Mouse (Mus musculus): ENCODE data around the gene Fxyd5.

Gene Fxyd5

DNA sequence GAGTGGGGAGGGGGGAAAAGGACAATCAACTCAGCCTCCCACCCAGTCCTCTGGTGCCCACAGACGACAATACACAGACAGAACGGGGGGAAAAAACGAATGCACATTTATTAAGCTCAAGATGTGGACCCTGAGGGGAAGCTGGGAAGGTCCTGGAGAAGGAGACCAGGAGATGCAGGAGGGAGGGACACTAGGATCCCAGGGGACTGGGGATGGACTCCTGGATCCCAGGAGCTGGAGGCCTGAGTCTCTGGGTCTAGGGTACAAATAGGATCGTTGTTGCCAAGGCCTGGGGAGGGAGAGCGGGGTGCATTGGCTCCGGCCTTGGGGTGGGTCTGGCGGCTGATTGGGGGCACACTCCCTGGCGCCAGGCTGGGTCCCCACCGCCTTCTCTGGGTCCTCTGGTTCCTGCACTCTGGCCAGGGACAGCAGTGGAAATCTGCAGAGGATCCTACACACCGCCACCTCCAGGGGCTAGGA is at the start of gene Fxyd5:
TSS of gene Fxyd5 (minus strand) at position 51 of the 480 bp plus-strand sequence.
- no peak for DNase-seq (ENCODE audit: low read depth, low spot score)

DNA sequence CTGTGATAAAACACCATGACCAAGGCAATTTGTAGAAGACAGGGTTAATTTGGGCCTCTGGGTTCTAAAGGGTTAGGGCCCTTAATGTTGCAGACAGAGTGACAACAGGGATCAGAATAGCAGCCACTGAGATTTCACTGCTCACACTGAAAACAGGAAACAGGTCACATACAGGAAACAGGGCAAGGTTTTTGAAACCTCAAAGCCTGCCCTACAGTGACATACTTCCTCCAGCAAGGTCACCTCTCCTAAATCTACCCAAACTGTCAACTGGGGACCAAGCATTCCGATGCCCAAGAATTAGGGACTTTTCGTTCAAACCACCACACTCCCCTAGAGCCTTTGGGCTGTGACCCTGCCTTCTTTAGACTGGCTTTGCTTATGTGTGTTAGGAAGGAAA is 47.4 kb upstream of the Fxyd5 start:
- DNase-seq (ENCODE audit: low read depth, low spot score), result peak; percentile 82

DNA sequence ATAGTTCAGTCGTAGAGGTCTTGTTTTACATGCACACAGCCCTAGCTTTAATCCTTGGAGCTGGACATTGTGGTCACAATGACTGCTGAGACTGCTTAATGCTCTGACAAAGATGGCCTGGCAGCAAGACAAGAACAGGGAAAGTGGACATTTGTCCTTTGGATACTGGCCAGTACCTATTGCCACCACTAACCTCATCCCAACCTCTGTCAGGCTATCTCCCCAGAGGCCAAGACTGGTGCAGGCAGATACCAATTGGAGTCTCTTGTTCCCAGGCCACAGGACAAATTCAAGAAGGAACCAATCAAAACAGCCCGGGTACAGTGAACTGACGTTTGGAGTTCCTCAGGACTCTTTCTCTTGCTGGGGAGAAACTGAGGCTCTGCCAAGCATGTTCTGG is 45.9 kb upstream of the Fxyd5 start:
- DNase-seq (ENCODE audit: low read depth, low spot score), result no peak

DNA sequence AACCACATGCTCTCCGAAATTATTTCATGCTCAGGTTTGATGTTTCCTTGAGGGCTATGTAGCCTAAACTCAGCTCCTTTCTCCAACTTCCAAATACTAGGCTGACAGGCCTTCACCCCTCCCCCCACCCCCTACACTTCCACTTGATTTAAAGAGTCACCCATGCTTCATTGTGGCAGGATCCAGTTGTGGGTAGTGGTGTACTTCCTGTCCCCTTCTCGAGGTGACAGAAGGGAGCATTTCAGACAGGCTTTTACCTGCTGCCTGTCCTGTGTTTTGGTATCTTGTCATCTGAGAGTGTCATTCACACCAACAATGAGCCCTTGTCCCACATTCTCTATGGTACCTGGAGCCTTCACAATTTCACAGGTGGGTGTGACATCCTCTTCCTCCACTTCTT is 45.0 kb upstream of the Fxyd5 start:
- DNase-seq (ENCODE audit: low read depth, low spot score), result peak; percentile 57

DNA sequence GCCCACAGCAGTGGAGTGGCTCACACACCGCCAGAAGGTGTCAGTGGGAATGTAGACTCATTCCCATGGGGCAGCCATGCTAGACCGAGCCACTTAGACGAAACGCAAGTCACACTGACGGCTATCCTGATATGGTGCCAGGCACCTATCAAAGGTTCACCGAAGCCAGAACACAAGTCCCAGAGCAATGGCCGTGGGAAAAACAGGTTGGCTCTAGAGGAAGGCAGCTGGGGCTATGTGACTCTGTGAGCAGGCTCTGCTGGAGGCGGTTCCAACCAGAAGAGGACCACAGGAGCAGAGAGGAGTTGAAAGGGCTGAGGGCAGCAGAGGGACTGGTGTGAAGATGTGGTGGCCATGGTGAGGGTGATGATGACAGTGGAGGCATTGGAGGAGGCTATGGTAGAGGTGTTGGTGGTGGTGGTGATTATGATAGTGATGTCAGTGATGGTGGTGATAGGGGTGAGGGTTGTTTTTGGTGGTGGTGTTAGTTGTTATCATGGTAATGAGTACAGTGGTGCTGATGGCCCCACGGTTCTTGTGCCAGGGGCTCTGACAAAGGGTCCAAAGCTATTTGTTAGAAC is 44.0 kb upstream of the Fxyd5 start:
- peak; percentile 50 for DNase-seq (ENCODE audit: low read depth, low spot score)

DNA sequence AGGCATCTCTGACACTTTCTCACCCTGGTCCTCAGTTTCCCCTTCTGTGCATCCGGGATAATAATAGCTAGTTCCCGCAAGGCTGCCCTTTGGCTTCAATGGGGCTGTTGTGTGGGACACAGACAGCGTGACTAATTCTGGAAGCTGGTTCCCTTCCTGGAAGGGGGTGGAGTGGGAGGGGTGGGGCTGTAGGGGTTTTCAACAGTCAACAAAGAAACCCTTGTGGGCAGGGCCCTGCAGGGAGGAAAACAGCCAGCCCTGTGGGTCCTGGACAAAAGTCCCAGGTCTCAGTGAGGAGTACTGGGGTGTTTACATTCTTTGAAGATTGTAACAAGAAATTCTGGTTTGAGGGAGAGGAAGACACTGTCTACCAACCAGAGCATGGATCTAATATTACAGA is 42.9 kb upstream of the Fxyd5 start:
- no peak for DNase-seq (ENCODE audit: low read depth, low spot score)

DNA sequence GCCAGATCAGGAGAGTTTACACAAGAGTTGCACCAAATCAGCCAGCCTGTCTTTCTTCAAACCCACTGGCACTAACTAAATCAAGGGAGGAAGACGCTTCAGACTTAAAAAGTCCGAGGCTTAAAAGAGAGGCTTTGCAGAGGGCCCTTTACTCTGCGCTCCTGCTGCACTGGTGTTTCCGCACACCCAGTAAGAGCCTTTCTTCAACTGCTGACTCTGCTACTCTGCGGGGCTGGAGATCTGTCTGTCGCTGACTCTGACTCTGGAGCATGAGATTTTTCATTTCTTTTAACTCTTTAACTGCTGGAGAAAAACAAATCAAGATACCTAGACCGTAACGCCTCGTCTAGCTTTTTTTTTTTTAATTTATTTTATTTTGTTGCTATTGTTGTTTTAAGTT is 41.9 kb upstream of the Fxyd5 start:
- no peak for DNase-seq (ENCODE audit: low read depth, low spot score)

DNA sequence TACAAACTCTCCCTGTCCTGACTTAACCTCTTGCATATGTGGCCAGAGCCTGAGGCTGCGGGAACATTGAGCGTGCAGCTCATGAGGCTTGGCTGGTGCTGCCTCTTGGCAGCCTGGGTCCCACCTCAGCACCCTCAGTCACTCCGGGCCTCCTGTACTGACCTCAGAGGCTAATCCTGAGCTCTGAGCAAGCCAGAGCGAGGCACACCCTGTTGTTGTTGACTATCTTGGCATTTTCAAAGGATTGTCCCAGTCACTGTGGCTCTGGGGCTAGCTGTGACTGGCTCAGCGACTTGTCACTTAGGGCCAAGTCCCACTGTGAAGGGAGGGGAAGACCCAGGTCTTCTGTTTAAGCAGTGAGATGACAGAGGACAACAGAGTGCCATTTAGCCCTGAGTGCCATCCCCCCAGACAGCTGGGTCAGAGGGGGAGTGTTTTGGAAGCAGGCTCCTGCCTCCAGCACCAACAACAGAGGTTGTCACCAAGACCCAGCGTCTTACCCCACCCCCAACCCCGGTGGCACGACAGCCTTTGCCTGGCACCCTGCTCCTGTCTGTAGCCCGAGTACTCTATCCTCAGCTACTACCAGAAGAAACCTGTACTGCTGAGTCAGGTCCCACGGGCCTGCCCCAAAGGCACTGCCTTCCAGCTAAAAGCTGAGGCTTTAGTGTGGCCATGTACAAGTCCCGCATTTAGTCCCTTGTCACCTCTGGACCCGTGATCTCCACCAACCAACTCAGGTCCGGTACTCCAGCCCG is 40.7 kb upstream of the Fxyd5 start:
- DNase-seq (ENCODE audit: low read depth, low spot score), result no peak

DNA sequence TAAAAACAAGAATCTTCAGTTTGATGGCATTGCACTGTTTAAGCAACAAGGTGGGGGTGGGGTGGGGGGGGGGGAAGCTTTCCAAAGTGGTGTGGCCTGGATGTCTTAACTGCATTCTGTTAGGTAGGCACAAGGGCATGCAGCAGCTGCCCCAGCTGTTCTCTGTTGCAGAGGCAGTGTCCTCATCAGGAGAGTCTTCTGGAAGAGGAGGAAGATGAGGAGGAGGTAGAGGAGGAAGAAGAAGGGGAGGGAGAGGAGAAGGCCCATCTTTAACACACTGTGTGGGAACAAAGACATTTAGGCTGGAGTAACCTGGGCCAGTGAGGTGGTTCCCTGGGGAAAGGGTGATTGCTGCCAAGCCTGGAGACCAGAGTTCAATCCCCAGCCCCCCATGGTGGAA is 39.8 kb upstream of the Fxyd5 start:
- DNase-seq (ENCODE audit: low read depth, low spot score), result no peak

DNA sequence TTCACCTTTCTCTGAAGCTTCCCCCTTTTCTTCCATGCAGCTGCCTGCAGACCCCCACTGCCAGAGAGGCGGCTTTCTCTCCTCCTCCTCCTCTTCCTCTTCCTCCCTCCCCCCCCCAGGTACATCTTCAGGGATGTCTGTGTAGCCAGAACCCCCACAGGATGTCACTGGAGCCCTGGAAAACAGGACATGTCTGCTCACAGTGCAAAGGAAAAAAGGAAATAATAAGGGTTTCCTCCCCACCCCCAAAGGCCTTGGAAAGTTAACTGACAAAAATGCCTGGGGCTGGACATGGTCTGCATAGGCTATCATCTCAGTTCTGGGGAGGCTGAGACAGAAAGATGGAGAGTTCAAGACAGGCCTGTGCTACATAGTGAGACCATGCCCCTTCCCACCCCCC is 38.8 kb upstream of the Fxyd5 start:
- DNase-seq (ENCODE audit: low read depth, low spot score), result no peak

DNA sequence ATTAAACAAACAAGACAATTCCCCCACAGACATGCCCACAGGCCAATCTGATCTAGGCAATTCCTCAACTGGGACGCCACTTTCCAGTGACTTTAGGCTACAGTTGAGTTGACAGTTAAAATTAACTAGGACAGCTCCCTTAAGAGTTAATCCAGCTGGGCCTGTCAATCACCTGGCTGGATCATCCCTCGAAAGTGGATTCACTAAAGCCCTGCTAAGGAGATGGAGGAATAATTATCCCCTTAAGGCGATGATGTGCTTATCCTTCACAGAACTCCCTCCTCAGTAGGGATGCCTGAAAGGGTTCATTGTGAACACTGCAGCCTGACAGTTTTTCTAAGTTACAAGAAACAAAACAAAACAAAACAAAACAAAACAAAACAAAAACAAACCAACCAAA is 38.3 kb upstream of the Fxyd5 start:
- no peak for DNase-seq (ENCODE audit: low read depth, low spot score)

DNA sequence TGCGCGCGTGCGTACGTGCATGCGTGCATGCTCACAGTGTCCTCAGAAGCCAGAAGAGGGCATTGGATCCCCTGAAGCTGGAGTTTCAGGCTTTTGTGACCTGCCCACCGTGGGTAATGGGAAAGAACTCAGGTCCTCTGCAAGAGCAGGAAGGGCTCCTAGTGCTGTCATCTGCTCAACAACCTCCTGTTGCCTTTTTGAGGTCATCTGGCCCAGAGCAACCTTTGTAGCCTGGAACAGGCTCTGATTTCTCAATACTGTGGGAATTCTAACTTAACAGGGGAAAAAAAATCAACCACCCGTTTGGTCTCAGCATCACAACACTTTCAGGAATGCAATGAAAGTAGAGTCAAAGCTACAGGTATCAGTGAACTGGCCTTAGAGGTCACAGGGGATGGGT is 37.4 kb upstream of the Fxyd5 start:
- no peak for DNase-seq (ENCODE audit: low read depth, low spot score)

DNA sequence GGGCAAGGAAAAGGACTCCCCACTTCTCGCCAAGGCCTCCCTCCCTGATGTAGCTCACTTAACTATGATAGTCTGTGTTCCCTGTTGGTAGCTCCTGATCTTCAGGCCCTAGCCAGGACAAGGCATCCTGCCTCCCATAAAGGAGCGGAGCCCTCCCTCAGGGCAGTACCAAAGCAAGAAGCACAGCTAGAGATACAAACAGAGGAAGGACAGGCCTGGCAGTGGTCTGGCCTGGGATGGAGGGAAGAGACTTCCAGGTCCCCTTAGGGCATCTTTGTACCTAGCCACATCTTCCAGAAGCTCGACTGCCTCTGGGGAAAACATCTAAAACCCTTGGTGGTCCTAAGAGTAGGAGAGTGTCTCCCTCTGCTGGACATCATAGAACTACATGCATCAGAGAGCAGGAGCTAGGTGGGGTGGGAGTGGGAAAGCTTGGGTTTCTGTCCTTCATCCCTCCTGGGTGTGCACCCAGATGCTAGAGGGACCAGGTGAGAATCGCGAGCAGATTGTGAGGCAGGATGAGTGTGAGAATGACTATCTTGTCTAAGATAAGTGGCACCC is 35.7 kb upstream of the Fxyd5 start:
- peak; percentile 34 for DNase-seq (ENCODE audit: low read depth, low spot score)

DNA sequence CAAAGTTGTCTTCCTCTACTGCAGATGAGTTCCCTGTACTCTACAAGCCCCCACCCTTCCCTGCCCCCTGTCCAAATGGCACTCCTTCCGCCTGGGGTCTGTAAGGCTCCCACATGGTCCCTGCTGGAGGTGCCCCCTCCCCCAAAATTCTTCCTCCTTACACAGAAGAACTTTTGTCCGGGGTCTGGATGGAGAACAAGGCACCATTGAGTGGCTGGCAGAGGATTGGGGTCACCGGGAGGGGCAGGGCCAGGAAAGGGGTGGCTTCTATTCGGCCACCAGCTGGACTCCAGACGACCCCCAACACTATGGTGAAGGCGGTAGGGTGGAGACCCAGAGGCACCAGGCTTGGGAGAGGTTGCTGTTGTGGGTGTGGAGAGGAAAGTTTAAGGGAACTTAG is 35.2 kb upstream of the Fxyd5 start:
- no peak for DNase-seq (ENCODE audit: low read depth, low spot score)

DNA sequence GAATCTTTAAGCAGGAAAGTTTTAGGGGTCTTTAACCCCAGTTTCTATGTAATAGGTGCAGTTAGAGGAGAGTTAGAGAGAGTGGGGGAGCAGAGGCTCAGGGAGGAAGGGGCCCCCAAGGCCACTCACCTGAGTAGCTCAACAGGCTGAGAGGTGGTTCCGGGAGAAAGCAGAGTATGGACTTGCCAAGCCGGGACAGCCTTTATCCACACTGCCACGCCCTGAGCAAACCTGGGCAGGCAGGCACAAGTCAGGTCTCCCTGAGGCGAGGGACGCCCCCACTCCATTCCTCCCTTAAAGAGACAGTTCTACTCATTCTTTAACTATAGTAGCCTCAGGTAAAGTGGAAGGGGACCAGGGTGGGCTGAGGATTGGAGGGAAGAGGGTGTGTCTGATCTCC is 34.2 kb upstream of the Fxyd5 start, which contains the start of gene Fxyd3:
TSS of gene Fxyd3 (minus strand) at position 213 of the 400 bp plus-strand sequence.
- DNase-seq (ENCODE audit: low read depth, low spot score), result no peak

DNA sequence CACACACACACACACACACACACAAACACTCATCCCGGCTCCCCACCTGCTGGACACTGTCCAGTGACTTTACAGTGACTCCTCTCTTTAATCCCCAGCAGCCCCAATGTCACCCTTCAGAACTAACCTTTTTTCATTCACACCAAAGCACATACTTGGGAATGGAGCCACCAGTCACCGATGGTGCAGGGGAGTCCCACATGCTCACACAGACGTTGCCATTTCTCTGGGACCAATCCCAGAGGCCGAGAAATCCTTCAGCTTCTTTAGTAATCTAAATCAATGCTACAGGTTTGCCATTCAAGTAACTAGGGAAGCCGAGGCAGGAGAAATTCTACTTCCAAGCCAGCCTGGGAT is 32.4 kb upstream of the Fxyd5 start:
- no peak for DNase-seq (ENCODE audit: low read depth, low spot score)

DNA sequence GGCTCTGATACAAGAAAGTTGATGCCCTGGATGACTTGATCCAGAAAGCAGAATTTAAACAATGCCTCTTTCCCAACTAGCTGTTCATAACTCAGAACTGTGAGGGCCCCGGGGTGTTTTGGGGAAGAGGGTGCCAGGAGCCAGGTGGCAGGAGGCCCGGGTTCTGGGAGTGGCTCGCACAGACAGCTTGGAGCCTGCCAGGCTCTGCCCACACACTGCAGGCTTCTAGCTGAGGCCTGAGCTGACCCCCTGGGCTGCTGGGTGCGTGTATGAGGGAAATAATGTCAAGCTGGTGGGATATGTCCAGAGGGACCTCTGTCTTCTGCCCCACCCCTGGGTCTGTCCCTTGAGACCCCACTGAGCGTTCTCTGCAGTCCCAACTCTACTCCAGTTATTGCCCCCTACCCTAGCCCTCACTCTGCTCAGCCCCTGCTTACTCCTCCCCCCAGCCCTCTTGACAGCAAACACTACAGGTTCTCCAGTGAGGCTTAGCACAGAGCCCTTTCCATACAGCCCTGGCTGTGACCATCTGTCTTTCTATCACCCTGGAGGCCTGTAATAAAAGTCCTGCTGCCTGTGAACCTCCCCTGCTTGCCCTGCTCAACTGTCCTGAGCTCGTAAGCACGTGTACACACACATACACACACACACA is 31.9 kb upstream of the Fxyd5 start:
- no peak for DNase-seq (ENCODE audit: low read depth, low spot score)

DNA sequence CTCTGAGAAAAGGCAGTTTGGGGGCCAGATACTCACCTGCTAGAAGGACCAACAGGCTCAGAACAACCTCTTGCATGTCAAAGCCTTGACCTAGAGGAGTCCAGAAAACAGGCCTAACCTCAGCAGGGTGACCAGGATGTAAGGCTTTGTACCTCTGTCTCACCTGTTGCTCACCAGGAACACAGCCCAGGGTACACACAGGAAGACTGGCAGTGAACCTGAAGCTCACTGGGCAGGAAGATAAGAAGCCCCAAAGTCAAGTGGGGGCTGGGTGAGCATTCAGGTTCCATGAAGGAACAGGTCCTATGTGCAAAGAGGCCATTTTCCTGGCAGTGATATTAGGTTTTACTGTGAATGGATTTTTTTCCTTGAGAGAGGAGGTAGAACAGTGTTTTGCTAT is 31.3 kb upstream of the Fxyd5 start:
- DNase-seq (ENCODE audit: low read depth, low spot score), result no peak

DNA sequence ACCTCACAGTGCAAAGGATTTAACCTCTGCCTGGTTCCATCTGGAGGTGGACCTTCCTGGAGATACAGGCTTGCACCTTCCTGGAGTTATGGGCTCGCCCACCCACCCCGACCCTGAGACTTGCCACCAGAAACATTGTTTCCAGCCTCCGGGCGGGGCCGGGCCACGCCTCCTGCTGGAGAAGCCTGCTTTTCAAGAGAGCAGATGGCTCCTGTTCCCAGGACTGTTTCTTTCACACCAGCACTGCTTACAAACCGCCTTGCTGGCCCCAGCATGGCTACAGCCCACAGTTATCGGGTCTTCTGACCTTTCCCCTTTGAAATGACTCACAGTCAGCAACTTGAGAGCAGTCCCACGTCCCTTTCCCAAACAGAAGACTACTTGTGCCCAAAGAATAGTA is 30.0 kb upstream of the Fxyd5 start:
- no peak for DNase-seq (ENCODE audit: low read depth, low spot score)

DNA sequence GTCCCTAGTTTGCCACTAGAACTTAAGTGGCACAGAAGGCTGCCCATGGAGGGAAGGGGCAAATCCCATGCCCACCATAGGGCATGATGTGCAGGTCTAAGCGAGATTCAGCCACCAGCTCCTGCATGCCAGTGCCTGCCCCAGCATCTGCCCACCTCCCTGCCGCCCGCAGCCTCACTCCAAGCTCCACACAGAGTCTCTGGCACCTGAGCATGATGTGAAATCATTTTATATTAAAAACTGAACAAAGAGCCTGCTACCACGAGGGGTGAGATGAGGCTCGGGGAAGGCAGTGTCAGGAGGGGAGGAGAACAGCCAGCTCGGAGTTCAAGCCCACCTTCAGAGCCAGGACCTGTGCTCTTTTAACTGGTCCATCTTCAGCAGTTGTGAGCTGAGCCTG is 28.0 kb upstream of the Fxyd5 start:
- no peak for DNase-seq (ENCODE audit: low read depth, low spot score)

DNA sequence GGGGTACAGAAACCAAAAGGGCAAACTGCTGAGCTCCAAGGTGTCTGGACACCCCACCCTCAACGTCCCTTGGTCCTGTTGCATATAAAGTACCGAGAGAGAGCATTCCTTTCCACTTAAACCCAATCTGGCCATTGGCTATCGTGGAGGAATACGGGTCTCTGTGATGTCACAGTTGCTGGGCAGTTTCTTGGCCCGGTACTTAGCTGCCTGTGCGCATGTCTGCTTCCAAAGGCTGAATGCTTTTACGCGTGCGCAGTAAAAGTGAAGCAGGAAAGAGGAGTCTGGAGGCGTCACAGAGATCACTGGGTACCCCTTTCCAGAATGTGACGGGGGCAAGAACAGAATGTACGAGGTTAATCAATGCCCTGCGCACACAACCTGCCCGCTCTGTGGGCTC is 27.2 kb upstream of the Fxyd5 start:
- DNase-seq (ENCODE audit: low read depth, low spot score), result no peak

DNA sequence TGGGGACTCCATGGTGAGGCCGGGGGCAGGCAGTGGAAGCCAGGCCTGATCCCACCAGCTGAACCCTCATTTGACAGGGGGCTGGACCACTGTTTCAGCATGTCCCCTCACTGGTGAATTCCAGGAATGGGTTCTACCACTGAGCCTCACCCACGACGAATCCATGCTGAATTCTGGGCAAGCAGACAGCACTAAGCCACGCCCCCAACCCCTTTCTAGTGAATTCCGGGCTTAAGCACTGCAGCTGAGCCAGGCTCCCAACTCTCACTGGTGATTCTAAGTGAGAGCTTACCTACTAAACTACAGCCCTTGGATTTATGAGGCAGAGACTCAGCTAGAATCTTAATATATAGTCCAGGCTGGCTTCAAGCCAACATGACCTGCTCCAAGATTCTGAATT is 25.6 kb upstream of the Fxyd5 start:
- DNase-seq (ENCODE audit: low read depth, low spot score), result no peak

DNA sequence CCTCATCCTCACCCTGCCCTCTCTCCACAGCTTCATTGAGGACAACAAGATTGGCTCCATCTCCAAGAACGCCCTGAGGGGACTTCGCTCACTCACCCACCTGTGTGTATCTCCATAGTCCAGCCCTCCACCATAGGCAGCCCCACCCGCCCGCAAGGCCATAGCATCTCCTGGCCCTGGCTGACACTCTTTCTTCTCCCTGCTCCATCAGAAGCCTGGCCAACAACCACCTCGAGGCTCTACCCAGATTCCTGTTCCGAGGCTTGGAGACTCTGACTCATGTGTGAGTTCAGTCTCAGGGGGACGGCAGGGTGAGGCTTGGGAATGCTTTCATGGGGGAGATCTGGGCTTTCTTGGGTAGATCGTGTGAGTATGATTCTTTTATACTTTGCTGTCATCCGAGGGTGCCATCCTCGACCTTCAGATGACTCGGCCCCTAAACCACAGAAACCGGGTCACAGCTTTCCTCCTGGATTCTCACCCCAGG is 20.8 kb upstream of the Fxyd5 start:
- no peak for DNase-seq (ENCODE audit: low read depth, low spot score)
